Mouse (Mus musculus) embryonic facial prominence, embryonic 14.5 days (tissue): ENCODE data around the gene Ica1. TPM values are rescaled to one million over a fixed set of nuclear protein-coding genes. Genes with fewer than 3 reads are reported as not detected.

ENCODE experiments used
- ATAC-seq: fragments of 200-750 bp; cut with Nextera tagmentation; 2 replicates; pipeline ENCODE4 v1.8.0; 2017; ENCODE audit warnings: low read depth, moderate number of reproducible peaks, moderate TSS enrichment
- DNase-seq: peaks from one replicate; pipeline ENCODE4 v3.0.0-alpha.2; 2015; ENCODE audit warnings: low spot score
- H3K27ac ChIP-seq: fragments of 300-500 bp; sonication (generic); replicated peaks from 2 replicates; pipeline ENCODE4 v1.5.1; 2014; ENCODE audit warnings: low read depth, mild to moderate bottlenecking, low read length, moderate library complexity
- H3K27me3 ChIP-seq: fragments of 300-500 bp; sonication (generic); replicated peaks from 2 replicates; pipeline ENCODE4 v1.6.1; 2014; ENCODE audit warnings: low read length; ENCODE audit not compliant: control insufficient read depth, insufficient read depth
- H3K36me3 ChIP-seq: fragments of 300-500 bp; sonication (generic); 2 replicates; pipeline ENCODE4 v1.6.1; 2014; ENCODE audit warnings: low read length, mixed read lengths; ENCODE audit not compliant: control insufficient read depth, insufficient read depth
- H3K4me1 ChIP-seq: fragments of 300-500 bp; sonication (generic); 2 replicates; pipeline ENCODE4 v1.6.1; 2014; ENCODE audit warnings: antibody characterized with exemption, low read length; ENCODE audit not compliant: control insufficient read depth, insufficient read depth
- H3K4me2 ChIP-seq: fragments of 300-500 bp; sonication (generic); 2 replicates; pipeline ENCODE4 v1.6.1; 2014; ENCODE audit warnings: low read depth, mild to moderate bottlenecking, low read length, moderate library complexity, mixed read lengths
- H3K4me3 ChIP-seq: fragments of 300-500 bp; sonication (generic); 2 replicates; pipeline ENCODE4 v1.5.1; 2014; ENCODE audit warnings: low read depth, mild to moderate bottlenecking, low read length
- H3K9ac ChIP-seq: fragments of 300-500 bp; sonication (generic); 2 replicates; pipeline ENCODE4 v1.6.1; 2014; ENCODE audit warnings: low read depth, mild to moderate bottlenecking, low read length, moderate library complexity, mixed read lengths
- H3K9me3 ChIP-seq: fragments of 300-500 bp; sonication (generic); 2 replicates; pipeline ENCODE4 v1.6.1; 2016; ENCODE audit warnings: low read length; ENCODE audit not compliant: control insufficient read depth
- WGBS: fragments of 180-500 bp; shearing (Covaris S2); extraction: QIAGEN DNeasy Blood & Tissue Kit; methylation state at CpG from one replicate; pipeline ENCODE4 v1.1.7; 2014; 5-methylcytosine and 5-hydroxymethylcytosine counted together
- polyA plus RNA-seq: library from polyadenylated mRNA; unstranded; fragments of >200 nt; fragmentation: Nextera tagmentation; extraction: Ambion mirVana; gene quantifications from 2 replicates; pipeline ENCODE4 v1.2.1, GENCODE M21; 2014

The Ica1 gene
- polyA plus RNA-seq = 16.1 and 16.3 TPM in 2 replicates

DNA sequence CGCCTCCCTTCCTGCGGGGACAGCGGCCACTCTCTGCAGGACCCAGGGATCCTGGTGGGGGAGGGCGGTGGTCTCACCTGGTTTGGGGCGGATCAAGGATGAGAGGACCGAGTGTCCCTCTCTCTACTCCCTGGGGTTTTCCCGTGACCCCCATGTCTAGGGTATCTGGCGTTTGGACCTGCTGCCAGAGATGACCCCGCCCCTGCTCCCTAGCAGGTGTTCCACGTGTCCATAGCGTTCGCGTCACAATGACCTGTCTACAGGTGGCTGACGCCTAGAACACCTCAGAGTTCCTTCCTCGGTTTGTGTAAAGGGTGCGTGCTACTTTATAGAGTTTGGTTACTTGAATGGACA, at the start of gene Ica1:
Gene Ica1, minus strand, starts transcription at position 193 of the 354 bp plus-strand sequence.
- Histone ChIP-seq H3K4me2 (peak within 1 kb of the TSS; percentile 98), H3K9ac (peak within 1 kb of the TSS; percentile 81), H3K36me3 (no peaks in the 10 kb centered on the region), H3K27ac (peak within 1 kb of the TSS; percentile 55; the same call in 1 of the 2 replicates), H3K4me3 (peak within 1 kb of the TSS; percentile 70), H3K9me3 (no peaks in the 10 kb centered on the region), H3K27me3 (peaks cover 11% of the 10 kb centered on the region; the same call in 1 of the 2 replicates), H3K4me1 (peaks cover 3% of the 10 kb centered on the region; the same call in 1 of the 2 replicates)
- under 1% methylated on average over 11 of the region's 16 CpGs for WGBS
- DNase-seq (no peak), ATAC-seq (peak; percentile 41; the same call in 1 of the 2 replicates)

DNA sequence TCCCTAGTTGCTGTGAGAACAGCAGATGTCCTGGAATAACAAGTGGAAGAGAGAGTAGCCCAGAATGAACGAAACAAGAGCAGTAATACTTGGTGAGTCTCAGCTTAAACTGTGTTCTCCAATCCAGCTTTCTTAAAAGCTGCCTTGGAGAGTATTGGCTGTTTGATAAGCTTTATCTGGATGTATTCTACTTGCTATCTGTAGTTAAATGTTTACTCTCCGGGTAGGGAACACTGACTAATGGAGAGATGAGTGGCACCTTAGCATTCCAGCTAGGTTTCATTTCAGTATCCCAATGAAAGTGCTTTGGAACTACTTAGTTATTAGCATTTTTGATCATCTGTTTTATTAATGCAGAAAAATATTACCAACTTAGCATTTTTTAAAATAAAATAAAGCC, 41.6 kb upstream of the Ica1 start:
- no peak overlapping the region for H3K4me3 ChIP-seq
- DNase-seq (no peak), ATAC-seq (no peak)
- H3K9ac ChIP-seq = no peak overlapping the region
- no peaks in the 10 kb centered on the region for H3K4me1 ChIP-seq
- no peaks in the 10 kb centered on the region for H3K27me3 ChIP-seq
- H3K36me3 ChIP-seq = no peaks in the 10 kb centered on the region
- no peak overlapping the region for H3K27ac ChIP-seq
- H3K4me2 ChIP-seq = no peak overlapping the region
- H3K9me3 ChIP-seq = no peaks in the 10 kb centered on the region
- 83% methylated on average over 2 of the region's 2 CpGs for WGBS

DNA sequence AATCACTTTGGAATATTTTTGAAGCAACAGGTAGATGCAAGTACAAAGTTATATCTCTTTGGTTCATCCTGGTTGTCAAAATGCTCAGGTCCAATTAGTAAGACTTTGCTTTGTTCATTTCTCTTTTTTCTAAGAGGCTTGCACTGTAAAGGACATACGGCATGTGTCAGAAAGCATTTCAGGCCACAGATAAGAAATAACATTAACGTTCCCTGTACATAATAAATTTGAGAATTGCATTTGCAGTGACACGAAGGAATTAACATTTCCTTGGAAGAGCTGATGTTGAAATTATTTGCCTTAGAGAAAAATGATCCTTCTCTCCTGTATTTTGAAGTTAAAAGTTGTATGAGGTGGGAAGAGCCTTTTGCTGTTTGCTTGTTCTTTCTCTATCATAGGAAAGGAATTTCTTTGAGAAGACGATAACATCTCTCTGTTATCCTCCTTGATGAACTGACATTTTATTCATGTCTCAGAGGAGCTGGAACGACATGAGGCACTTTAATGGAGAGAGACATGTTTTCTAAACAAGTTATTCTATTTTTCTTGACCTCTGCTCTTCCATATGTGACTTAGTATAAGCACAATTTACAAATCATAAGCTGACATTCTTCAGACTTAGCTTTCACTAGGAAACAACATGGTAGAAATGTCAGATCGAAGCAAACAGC, 36.2 kb upstream of the Ica1 start:
- no peaks in the 10 kb centered on the region for H3K36me3 ChIP-seq
- H3K27ac ChIP-seq = no peak overlapping the region
- H3K27me3 ChIP-seq = no peaks in the 10 kb centered on the region
- no peak overlapping the region for H3K4me3 ChIP-seq
- no peak overlapping the region for H3K4me2 ChIP-seq
- H3K9me3 ChIP-seq = 0 out of 2 replicates have a peak, but pooled peaks cover 3% of the 10 kb centered on the region
- H3K9ac ChIP-seq = no peak overlapping the region
- ATAC-seq = no peak
- WGBS = 69% methylated on average over 6 of the region's 6 CpGs
- no peak for DNase-seq
- H3K4me1 ChIP-seq = no peaks in the 10 kb centered on the region

DNA sequence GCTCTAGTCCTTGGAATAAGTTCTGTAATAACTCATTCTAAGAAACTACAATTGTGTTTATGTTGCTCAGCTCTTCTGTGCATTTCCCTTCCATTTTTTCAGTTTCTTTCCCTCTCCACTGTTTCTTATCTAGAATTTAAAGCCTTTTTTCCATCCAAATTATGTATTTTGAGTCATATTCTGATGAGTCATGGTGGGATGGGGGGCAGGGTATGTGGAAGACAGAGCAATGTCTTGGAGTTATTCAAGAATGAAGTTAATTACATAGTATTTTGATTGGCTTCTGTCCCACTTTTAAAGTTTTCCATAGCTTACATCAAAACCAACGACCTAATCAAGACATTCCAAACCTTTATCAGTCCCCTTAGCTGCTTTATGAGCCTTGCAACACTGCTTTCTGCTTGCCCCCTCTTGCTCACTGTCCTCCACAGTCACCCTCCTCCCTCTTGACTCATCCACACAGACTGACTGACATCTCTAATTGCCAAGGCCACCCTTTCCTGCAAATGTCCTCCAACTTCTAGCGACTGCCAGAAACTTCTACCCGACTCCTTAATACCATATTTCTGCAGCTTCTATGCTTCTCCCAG, 24.4 kb upstream of the Ica1 start:
- Histone ChIP-seq H3K9me3 (no peaks in the 10 kb centered on the region), H3K27me3 (no peaks in the 10 kb centered on the region), H3K4me2 (no peak overlapping the region), H3K36me3 (no peaks in the 10 kb centered on the region), H3K9ac (no peak overlapping the region), H3K4me3 (no peak overlapping the region), H3K27ac (no peak overlapping the region), H3K4me1 (no peaks in the 10 kb centered on the region)
- ATAC-seq = no peak
- WGBS = 63% methylated on average over 3 of the region's 3 CpGs
- DNase-seq = peak; percentile 7

DNA sequence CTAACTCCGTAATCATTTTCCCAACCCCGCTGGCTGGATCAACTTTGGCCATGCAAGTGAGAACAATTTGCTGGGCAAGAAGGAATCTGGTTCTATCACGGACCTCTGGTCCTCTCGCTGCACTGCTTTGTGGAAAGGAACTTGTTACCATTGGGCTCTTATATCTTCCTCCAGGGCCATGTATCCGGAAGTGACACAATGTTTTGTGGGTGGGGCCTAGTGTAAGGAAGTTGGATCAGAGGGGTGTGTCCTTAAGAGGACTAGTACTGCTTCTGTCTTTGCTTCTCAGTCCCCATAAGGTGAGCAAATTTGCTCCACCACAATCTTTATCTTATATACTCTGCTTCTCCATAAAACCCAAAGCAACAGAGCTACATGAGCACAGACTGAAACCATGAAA, 14.1 kb upstream of the Ica1 start:
- H3K9ac ChIP-seq = no peak overlapping the region
- 95% methylated on average over 5 of the region's 5 CpGs for WGBS
- no peaks in the 10 kb centered on the region for H3K36me3 ChIP-seq
- no peaks in the 10 kb centered on the region for H3K9me3 ChIP-seq
- DNase-seq (no peak), ATAC-seq (no peak)
- H3K4me1 ChIP-seq = no peaks in the 10 kb centered on the region
- no peak overlapping the region for H3K4me2 ChIP-seq
- H3K27me3 ChIP-seq = no peaks in the 10 kb centered on the region
- H3K4me3 ChIP-seq = no peak overlapping the region
- no peak overlapping the region for H3K27ac ChIP-seq

DNA sequence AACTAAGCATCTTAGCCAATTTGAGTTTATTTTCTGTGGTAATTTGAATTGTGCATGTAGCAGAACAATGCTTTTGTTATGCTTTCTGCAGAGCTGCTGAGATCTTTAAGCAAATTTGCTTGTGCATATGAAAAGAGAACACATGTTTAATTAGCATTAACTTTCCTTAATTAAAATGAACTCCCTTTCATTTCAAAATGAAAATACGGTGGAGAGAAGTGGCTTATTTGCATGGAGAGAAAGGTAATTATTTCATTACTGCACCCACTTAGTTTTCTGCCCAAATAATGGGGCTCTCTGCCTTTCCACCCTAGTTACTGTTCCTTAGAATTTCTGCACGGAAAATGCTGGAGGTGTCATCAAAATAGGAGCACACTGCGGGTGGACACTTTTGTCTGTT, 13.5 kb upstream of the Ica1 start:
- no peaks in the 10 kb centered on the region for H3K4me1 ChIP-seq
- WGBS = 71% methylated on average over 3 of the region's 3 CpGs
- H3K9ac ChIP-seq = no peak overlapping the region
- H3K9me3 ChIP-seq = no peaks in the 10 kb centered on the region
- no peaks in the 10 kb centered on the region for H3K27me3 ChIP-seq
- DNase-seq = no peak
- H3K4me3 ChIP-seq = no peak overlapping the region
- no peak overlapping the region for H3K27ac ChIP-seq
- no peak for ATAC-seq
- H3K4me2 ChIP-seq = no peak overlapping the region
- H3K36me3 ChIP-seq = no peaks in the 10 kb centered on the region

DNA sequence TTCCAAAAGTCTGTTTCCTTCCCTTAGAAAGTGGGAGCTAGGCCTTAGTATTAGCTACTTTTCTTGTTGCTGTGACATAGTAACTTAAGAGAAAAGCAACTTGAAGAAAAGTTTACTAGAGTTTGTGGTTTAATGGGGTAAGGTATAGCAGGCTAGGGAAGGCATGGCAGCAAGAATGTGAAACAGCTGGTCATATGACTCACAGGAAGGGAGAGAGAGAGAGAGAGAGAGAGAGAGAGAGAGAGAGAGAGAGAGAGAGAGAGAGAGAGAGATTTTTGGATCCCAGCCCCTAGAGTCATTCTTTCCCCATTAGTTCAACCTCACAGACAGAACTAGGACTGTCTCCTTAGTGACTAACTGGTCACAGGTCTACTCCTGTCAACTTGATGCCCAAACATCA, 2.3 kb upstream of the Ica1 start:
- H3K27me3 ChIP-seq = peaks cover 11% of the 10 kb centered on the region; the same call in 1 of the 2 replicates
- H3K36me3 ChIP-seq = no peaks in the 10 kb centered on the region
- H3K27ac ChIP-seq = no peak overlapping the region
- H3K9me3 ChIP-seq = no peaks in the 10 kb centered on the region; the same call in 1 of the 2 replicates
- peaks cover 3% of the 10 kb centered on the region; the same call in 1 of the 2 replicates for H3K4me1 ChIP-seq
- no peak overlapping the region for H3K4me2 ChIP-seq
- ATAC-seq (no peak), DNase-seq (no peak)
- no peak overlapping the region for H3K4me3 ChIP-seq
- no peak overlapping the region for H3K9ac ChIP-seq

DNA sequence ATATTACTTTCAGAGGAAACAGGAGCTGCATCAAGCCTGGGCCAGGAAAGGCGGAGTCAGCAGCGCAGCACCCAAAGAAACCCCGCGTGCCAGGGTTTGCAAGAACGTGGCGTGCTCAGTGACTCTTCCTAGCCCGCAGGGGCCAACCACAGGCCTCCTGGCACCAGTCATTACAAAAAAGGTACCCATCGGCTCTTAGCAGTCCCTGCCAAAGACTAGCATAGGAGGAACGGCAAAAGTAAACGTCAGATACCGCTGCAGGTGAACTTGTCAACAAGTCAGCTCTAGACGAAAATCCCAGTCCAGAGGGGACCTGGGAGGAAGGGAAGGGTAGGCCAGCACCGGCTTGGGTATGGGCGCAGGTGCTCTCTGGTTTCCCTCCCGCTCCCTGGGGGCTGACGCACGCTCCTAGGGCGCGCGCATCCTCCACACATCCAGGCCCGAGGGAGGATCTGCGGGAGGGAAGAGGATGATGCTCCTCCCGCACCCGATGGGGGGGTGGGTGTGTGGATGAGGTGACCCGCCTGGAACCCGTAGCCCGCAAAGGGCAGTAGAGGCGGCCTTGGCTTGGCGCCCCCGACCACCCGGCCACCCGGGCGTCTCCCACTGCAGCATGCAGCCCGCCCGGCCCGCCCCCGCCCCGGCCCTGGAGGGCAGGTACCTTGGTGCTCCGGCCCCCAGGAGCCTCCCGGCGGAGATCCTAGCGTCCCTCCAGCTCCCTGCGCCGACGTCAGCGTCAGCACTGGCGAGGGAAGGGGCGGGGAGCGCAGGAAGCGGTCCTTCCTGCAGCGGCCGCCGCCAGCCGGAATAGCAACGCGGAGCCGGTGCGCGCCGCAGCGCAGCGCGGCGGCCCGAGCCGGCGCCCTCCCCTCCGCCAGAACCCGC, 635 bp downstream of the Ica1 start:
- peak overlapping the region; percentile 70 for H3K4me3 ChIP-seq
- H3K9ac ChIP-seq = peak overlapping the region; percentile 81
- peak; percentile 94 for ATAC-seq
- H3K36me3 ChIP-seq = no peaks in the 10 kb centered on the region
- peak; percentile 86 for DNase-seq
- peak overlapping the region; percentile 55; the same call in 1 of the 2 replicates for H3K27ac ChIP-seq
- peaks cover 3% of the 10 kb centered on the region; the same call in 1 of the 2 replicates for H3K4me1 ChIP-seq
- 2% methylated on average over 24 of the region's 69 CpGs for WGBS
- no peaks in the 10 kb centered on the region for H3K9me3 ChIP-seq
- peaks cover 11% of the 10 kb centered on the region; the same call in 1 of the 2 replicates for H3K27me3 ChIP-seq
- H3K4me2 ChIP-seq = peak overlapping the region; percentile 98
